Mouse (Mus musculus): ENCODE data around the gene Lman2.
A peak's percentile ranks its signal among the peaks of the same experiment; 100 is the strongest.

Gene Lman2

DNA sequence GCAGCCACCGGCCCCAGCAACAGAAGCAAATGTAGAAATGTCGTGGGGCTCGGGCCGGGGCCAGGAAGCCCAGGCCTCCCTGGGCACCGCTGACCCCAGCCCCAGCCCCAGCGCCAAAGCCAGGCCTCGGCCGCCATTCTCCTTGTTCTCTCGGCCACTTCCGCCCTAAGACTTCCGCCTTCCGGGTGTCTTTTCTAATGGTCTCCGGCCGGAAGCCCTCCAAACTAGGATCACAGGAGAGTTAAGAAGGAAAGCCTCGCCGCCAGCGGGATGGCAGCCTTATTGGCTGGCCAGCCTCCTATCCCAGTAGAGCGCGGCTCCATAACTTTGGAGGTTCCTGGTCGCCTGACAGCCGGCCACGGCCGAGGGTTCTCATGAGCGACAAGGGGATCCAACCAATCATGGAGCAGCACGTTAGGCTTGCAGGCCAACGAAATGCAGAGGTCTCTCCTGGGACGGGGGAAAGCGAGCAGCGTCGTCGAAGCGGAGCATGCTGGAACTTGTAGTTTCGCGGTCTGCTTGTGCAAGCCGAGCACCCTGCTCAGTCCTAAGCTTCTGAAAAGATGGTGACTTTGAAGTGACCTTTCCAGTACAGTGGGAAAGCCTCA is at the start of gene Lman2:
Gene Lman2, minus strand, starts transcription at position 331 of the 608 bp plus-strand sequence.
- peak; percentile 97 for DNase-seq

GRCm38 (mm10) chr13:55411826-55412225 is 49.2 kb upstream of the Lman2 start:
- DNase-seq: peak; percentile 29

DNA sequence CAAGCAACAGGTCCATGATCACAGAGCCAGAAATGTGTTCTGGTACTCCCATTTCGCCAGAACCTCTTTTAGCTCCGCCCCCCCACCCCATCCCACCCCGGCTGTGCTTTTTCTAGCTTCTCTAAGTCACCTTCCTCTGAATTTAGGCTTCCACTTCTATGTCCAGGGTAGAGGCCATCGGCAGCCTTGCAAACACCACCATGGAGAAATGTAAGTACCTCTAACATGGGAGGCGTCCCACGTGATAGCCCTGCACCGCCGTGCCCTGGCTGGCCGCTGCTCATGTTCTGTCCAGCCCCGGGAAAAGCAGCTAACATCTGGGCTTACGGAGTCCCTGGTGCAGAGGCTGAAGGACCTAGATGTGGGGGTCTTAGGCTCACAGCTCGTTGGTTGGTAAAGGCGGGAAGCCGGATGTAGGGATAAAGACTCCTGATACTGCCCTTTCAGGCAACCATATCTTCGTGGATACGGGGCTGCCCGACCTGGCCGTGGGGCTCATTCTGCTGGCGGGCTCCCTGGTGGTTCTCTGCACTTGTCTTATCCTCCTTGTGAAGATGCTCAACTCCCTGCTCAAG is 46.0 kb upstream of the Lman2 start:
- DNase-seq: peak; percentile 35

DNA sequence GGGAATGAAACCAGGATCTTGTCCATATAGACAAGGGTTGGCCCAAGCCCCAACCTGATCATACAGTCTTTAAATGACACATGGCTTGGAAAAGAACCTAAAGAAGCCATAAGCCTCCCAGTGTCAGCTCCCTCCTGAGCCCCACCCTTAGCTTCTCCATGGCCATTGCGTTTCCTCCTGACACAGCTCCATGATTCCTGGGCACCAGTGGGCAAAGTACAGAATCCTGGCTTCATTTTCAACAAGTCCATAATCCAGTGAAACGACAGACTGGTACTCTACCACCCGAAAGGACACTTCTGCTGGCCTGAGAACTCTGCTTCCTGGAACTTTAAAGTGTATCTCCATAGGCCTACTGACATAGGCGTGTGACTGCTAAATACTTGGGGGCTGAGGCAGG is 44.8 kb upstream of the Lman2 start:
- peak; percentile 29 for DNase-seq

- DNase-seq: no peak
These were observed 43.3 kb upstream of the Lman2 start for GRCm38 (mm10) chr13:55405783-55406390.

DNA sequence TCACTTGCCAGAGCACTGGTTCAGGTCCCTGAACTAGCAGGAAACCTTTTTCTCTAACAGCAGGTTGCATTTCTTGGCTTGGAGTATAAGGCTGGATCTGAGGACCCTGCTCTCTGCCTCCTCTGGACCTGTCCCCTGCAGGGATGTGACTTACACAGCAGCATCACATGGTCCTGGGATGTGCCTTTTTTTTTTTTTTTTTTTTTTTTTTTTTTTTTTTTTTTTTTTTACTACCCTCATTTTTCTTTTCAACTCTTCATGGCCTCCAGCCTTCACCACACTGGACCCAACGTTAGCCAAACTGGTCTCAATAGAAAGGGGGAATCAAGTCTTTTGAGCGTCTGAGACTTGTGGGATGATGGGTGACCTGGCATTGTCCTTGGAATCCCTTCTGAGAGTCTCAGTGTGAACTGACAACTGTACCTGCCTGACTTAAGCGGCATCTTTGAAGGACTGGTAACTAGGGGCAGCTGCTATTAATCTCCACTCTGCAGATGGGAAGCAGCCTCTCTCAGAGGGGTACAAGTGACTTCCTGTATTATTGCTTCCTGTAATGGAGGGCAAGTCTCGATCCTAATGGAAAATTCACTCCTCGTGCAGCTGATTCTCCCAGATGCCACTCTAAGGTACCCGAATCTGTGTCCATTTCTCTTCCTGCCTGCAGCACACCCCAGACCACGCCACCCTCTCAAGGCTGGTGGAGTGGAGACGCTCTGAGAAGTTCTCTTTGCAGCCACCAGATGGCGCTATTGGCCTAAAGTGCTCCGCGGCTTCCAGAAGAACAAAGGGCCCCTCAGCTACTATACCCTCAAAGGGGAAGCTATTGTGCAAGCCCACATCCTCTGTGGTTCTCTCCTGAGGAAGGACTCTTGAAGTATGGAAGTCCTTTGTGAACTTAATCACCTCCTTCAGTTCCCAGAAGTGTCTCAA is 42.5 kb upstream of the Lman2 start:
- DNase-seq: peak; percentile 73

DNA sequence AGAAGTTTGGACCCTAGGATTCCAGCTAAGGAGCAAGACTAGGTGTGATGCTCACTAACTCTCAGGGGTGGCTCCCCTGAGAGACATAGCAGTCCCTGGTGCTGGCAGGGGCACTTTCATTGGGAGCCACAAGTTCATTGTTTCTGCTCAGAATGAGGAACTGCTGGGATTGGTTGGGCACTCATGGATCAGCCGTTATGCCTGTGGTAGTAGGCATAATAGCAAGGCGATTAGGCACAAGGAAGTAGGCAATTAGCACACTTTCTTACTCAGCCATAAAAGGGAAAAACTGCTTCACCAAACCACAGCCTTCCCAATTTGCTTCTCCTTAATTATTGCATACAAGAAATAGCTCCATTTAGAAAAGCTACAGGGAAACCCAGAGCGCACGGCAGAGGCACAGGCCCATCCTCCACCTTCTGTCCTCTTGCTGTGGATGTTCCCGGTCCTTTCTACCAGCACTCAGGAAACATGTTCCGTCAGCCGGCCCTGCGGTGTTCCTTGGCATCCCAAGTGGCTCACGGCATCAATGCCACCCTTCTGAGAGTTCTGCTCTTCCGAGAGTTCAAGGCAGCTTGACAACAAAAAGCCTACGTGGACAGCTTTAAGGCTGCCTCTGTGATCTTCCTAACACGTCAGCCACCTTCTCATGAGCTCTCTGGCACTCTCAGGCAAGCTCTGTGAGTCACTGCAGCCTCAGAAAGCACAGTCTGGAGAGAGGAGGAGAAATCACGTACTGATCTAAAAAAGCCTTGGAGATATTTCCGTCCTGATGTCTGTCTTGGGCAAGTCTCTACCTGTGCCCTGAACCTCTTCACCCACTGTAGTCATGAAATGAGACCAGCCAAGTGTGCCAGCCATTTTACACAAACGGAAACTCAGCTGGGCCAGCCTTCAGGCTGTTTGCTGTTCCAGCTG is 41.6 kb upstream of the Lman2 start:
- peak; percentile 33 for DNase-seq

GRCm38 (mm10) chr13:55403266-55403665 is 40.7 kb upstream of the Lman2 start:
- no peak for DNase-seq

GRCm38 (mm10) chr13:55400039-55400346 is 37.4 kb upstream of the Lman2 start:
- no peak for DNase-seq

GRCm38 (mm10) chr13:55399300-55400038 is 36.9 kb upstream of the Lman2 start:
- DNase-seq: peak; percentile 69

GRCm38 (mm10) chr13:55398088-55398487 is 35.5 kb upstream of the Lman2 start, which contains the start of gene Slc34a1:
Gene Slc34a1 (plus strand): TSS chr13:55398187.
- no peak for DNase-seq

DNA sequence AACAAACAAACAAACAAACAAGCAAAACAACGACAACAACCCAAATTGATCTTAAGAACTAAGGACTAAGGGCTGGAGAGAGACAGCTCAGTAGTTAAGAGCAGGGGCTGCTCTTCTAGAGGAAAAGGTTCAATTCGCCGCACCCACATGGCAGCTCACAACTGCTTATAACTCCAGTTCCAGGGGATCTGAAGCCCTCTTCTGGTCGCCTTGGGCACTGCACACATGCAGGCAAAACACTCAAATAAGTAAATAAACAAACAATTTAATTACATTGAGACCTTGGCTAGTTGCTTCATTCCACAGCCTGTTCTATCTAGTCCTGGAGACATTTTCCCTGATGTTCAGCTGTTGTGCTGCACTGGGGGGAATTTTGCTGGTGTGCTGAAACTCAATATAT is 30.4 kb upstream of the Lman2 start:
- DNase-seq: no peak

DNA sequence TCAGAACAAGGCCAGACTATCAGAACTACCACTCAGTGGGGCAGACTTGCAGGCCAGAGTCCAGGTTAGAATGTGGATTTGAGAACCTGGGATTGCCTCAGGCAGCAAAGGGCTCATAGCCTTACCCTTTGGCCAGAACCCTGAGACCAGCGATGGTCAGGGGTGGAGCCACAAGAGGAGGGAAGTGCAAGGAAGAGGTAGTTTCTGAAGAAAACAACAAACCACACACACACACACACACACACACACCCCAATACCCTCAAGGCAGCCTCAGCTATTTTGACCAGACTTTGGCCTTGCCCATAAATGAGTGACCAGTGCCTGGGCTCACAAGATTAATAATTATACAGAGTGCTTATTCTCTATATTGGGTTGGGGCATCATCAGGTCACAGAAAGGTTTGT is 29.0 kb upstream of the Lman2 start:
- DNase-seq: peak; percentile 74

GRCm38 (mm10) chr13:55390644-55391043 is 28.1 kb upstream of the Lman2 start:
- peak; percentile 80 for DNase-seq

- no peak for DNase-seq
These were observed 19.2 kb upstream of the Lman2 start for GRCm38 (mm10) chr13:55381790-55382189.

DNA sequence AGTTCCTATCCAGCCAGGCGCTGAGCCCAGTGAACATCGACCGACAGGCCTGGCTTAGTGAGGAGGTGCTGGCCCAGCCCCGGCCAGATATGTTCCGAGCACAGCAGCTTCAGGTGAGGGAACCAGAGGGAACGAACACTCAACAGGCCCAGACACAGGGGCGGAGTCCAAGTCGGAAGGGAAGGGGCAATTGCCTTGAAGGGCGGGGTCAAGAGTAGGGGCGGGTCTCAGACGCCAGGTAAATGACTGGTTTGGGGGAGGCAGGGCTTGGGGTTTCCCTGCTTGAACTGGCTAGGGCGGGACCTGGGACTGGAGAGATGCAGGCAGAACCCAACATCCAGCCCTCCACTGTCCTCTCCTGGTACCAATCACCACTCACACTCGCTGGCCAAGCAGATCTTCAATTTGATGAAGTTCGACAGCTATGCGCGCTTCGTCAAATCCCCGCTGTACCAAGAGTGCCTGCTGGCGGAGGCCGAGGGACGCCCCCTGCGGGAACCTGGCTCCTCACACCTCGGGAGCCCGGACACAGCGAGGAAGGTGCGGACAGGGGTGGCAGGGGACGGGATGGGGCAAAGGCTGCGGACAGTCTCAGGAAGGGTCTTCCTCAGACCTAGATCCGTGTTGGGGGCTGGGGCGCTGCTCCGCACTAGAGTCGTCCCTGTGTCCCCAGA is 16.5 kb upstream of the Lman2 start:
- DNase-seq: peak; percentile 47

DNA sequence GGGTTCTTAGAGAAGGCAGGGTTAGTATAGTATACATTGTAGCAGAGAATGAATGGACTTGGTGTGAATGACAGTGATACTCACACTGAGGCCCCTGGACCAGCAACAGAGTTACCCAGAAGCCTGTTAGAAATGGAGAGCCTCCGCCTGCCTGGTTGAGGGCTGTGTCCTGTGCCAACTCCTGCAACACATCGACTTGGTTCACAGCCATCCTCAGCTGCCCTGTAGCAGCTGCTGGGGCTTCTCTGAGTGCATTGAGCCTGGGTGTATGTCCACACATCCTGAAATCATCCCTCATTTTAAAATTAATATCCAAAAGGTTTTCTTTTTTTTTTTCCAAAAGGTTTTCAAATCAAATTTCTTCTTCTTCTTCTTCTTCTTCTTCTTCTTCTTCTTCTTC is 13.3 kb upstream of the Lman2 start:
- no peak for DNase-seq

- no peak for DNase-seq
These were observed 11.8 kb upstream of the Lman2 start for GRCm38 (mm10) chr13:55374206-55374924.

- no peak for DNase-seq
These were observed 9.2 kb upstream of the Lman2 start for GRCm38 (mm10) chr13:55371740-55372139.

GRCm38 (mm10) chr13:55371007-55371681 is 8.6 kb upstream of the Lman2 start:
- no peak for DNase-seq
